Mouse (Mus musculus): ENCODE data around the gene Stim2. TPM values are rescaled to one million over a fixed set of nuclear protein-coding genes. Genes with fewer than 3 reads are reported as not detected.
A peak's percentile ranks its signal among the peaks of the same experiment; 100 is the strongest.

The Stim2 gene
- total RNA-seq (2022), result 100 to 1,000 TPM; 129 to 184 (median 146) TPM

DNA sequence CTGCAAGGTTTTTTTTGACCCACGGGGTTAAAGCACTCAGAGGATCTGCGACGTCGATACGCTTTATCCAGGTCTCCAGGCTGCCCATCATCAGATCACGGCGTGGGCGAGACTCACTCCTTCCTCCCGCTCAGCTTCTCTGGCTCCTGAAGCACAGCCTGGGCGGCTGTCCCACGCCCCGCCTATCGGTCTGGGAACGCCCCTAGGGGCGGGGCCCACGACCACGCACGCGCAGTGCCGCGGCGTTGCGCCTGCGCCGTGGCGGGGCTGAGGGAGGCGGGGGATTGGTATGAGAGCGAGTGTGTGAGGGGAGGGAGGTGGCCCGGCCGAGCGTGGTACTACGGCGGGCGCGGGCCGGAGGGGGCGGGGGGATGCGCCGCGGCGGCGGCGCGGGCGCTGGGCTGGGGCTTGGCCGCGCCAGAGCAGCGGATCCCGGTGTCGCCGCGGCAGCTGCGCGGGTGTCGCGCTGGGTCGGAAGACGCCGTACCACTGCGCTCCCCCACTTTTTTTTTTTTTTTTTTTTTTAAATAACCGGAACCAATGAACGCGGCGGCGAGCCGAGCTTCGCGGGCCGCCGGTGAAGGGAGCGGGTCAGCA is at the start of gene Stim2:
Stim2 (plus strand) TSS at position 354 of the 597 bp plus-strand sequence.
- DNase-seq (ENCODE audit: low spot score in 2 of 2), result peak; percentile 90 to 92

DNA sequence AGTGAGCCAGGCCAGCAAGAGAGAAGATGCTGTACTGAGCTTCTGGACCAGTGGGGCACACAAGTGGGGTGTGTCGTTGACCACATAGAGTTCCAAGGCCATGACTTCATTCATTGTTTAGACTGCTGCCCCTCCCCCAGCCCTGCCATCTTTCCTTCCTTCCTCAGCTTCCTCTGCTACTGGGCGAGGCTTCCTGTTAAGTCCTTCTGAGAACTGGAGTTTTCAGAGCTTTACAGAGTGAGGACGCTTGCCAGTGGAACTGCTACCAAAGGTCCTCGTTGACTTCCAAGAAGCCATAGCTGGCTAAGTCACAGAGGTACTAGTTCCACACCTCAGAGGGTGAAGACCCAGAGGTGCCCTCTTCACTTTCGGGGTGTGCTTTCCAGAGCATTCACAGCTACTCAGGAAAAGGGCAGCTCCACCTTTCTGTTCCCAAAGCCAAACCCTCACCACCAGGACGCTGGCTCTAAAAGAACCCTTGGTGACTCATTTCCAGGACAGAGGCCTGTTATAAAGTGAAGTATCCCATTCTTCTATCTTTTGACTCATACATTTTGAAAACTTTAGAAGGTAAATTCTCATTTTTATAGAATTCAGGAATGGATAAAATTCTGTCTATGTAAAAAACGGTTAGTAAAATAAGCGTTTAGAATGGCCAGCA is 49.6 kb upstream of the Stim2 start:
- DNase-seq (ENCODE audit: low spot score in 2 of 2), result no peak

DNA sequence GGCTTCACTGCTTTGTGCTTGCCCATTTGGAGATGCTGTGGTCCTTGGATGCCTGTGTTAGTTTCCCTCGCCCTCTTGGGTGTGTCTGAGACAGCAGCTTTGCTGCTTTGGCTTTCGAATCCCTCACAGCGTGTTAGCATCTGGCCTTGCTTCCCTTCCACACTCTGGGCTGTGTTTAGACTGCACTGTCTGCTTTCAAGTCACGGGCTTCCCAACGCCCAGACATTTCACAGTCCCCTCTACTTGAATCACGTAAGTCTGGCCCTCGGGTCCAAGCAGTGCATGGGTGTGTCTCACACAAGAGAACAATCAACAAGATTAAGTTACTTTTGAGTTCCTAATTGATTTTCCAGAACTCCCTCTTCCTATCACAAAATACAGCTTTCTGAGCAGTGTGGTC is 48.1 kb upstream of the Stim2 start:
- no peak for DNase-seq (ENCODE audit: low spot score in 2 of 2)

- DNase-seq (ENCODE audit: low spot score in 2 of 2), result no peak
These were observed 45.1 kb upstream of the Stim2 start for GRCm38 (mm10) chr5:53953216-53953615.

GRCm38 (mm10) chr5:53953797-53954196 is 44.5 kb upstream of the Stim2 start:
- no peak for DNase-seq (ENCODE audit: low spot score in 2 of 2)

GRCm38 (mm10) chr5:53955966-53956365 is 42.3 kb upstream of the Stim2 start:
- no peak for DNase-seq (ENCODE audit: low spot score in 2 of 2)

DNA sequence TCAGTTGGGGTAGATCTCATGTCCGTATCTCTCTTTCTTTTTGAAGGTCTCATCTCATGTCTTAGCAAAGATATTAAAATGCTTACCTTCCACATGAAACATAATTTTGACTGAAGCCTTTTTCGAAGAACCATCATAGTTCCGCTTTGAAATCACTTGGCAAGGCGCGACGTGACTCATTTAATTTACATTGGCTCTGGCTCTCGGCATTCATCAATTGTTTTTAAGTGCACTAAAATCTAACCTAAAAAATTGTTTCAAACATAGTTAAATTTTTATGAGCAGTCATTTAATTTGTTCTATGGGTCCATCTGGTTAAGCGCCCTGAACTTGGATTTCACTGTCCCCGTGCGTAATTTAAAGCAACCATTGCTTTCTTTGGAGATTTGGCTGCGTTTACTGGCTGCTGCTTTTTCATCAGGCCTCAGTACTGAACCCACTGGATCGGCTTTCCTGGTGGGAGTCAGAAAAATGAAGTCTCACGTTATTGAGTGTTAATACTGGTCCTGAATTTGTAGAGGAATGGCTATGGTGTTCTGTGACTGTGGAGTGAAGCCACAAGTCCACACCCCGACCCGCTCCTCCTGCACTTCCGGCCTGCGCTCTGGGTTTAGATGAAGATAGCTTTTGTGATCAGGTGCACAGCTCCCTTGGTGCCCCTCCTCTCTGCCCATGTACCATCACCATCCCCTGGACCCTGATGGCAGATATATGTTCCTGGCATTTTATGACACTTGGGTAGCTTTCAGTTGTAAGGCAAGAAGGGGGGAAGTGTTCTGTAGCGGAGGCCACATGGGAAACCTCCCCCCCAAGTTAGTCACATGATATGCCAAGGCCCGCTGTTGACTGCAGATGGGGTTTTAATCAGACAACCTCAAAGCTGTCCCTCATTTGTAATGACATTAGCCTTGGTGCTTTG is 41.6 kb upstream of the Stim2 start:
- DNase-seq (ENCODE audit: low spot score in 2 of 2), result no peak

- no peak for DNase-seq (ENCODE audit: low spot score in 2 of 2)
These were observed 41.0 kb upstream of the Stim2 start for GRCm38 (mm10) chr5:53957348-53957747.

DNA sequence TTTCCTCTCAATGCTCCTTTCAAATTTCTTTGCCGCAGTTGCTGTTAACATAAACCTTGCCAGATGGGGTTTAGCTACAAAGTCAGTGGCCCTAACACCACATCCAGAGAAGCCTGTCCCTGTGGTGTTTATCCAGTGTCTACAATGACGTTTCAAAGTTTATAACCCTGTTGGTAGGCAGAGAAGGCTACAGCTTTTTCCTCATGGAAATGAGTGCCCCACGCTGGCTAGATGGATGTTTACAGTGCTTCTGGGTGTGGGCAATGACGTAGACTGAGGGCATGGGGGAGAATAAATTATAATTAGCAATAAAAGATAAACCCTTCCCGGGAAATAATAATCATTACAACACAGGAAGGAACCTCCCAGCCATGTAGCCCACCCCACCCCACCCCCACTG is 37.1 kb upstream of the Stim2 start:
- no peak for DNase-seq (ENCODE audit: low spot score in 2 of 2)

- no peak for DNase-seq (ENCODE audit: low spot score in 2 of 2)
These were observed 36.3 kb upstream of the Stim2 start for GRCm38 (mm10) chr5:53961830-53962515.

DNA sequence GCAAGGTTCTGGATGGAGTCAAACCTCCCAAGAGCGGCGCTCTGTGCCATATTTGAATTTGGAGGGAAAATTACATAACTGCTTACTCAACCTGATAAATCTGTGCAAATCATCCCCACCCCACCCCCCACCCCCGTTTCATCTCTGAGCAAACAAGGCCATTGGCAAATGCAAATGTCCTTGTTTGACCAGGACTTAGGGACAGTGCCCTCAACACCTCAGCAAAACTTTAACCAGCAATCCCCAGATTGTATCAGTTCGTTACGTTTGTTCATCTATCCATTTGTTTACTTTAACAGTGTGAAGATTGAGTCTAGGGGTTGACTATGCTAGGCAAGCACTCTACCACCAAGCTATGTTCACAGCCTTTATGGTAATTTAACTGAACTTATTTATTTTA is 32.6 kb upstream of the Stim2 start:
- no peak for DNase-seq (ENCODE audit: low spot score in 2 of 2)

GRCm38 (mm10) chr5:53967560-53967959 is 30.7 kb upstream of the Stim2 start:
- no peak for DNase-seq (ENCODE audit: low spot score in 2 of 2)

DNA sequence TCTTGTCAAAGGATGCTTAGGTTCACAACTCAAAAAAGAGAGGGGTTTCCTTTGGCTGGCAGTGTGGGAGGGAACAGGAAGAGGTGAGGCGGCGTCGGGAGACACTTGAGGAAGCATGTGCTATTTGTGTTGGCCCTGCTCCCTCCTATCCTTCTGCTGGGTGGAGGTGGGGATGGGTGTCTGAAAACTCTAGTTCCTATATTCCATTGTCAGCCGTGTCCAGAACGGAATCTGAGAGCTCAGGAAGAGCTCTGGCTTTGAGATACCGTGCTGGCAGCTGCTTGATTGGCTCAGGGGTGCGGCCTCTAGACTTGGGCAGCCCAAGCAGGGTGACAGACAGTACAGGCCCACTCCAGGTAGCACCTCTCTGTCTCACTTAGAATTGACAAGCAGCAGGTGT is 28.1 kb upstream of the Stim2 start:
- DNase-seq (ENCODE audit: low spot score in 2 of 2), result no peak

DNA sequence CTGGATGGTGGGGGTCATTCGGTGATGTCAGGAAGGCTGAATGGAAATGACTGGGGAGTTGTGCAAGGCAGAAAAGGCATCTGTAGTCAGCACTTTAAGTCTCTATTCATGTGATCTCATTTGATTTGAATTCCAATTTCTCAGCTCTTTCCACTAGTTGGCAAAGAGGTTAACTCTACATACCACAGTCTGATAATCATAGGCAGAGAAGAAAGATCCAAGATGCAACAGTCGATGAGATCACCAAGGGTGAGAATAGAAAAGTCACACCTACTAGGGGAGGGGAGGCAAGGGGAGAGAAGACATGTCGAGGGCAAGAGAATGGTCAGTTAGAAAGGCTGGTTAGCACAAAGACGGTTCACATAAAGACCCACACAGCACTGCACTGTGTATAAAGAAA is 27.1 kb upstream of the Stim2 start:
- DNase-seq (ENCODE audit: low spot score in 2 of 2), result no peak

DNA sequence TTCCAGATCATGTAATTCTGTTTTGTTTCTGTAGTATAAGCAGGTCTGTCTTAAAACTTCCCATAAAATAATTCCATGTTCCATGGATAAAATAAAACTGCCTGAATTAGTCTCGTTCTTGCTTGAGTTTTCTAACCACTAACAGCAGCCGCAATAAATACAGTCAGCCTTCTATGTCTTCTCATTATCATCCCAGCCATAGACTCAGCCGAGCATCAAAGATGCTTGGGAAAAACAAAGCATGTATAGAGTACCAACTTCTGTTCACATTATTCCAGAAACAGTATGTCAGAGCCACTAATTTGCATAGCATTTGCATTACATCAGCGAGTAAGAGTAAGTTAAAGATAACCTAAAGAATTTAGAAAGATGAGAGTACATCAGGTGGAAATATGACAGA is 25.4 kb upstream of the Stim2 start:
- no peak for DNase-seq (ENCODE audit: low spot score in 2 of 2)

DNA sequence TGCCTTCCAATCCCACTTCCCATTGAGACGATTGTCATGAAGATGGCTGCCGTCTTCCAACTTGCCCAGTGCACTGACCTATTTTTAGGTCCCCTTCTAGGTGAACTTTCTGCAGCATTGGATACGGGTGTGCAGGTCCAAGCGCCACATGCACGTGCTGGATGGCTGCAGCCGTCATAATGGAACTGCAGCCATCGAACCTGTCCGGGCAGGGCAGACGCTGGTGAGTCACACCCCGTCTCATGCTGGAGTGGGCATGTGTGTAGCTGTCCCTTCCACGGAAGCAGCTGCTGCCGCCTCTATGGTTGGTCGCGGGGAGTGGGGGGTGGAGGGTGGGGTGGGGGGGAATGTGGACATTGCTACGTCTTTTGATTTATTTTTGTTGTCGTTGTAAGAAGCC is 21.8 kb upstream of the Stim2 start:
- no peak for DNase-seq (ENCODE audit: low spot score in 2 of 2)

- DNase-seq (ENCODE audit: low spot score in 2 of 2), result no peak
These were observed 21.2 kb upstream of the Stim2 start for GRCm38 (mm10) chr5:53977060-53977459.

- no peak for DNase-seq (ENCODE audit: low spot score in 2 of 2)
These were observed 14.9 kb upstream of the Stim2 start for GRCm38 (mm10) chr5:53983358-53983757.

DNA sequence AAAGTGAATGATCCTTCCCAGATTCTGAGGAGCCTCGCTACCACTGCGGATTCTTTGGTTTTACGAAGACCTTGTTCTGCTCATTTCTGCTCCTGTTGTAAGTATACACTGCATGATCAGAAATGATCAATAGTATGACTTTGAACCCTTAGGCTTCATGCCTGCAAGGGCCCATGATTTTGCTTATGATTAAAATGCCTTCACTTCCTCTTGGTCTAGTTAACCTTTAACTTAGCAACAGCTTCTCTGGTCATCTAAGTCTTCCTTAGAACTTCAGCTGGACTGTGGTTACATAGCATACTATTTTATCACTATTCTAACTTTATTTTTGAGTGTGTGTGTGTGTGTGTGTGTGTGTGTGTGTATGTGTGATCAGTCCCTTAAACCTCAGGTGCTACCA is 12.7 kb upstream of the Stim2 start:
- DNase-seq (ENCODE audit: low spot score in 2 of 2), result no peak

DNA sequence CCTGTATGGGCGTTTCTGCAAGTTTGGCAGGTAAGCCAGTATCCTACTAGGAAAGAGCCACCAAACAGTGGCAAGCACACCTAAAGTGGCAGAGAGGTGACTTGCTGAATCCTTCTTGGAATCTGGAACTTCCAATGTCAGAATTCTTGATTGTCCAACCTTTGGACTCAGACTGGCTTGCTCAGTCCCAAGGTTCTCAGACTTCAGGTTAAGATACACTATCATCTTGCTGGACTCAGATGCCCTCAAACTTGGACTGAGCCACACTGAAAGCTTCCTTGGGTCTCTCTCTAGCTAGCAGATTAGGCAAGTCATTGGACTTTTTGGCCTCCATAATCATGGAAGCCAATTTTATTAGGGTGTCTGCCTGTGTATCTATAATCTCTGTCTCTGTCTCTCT is 10.8 kb upstream of the Stim2 start:
- no peak for DNase-seq (ENCODE audit: low spot score in 2 of 2)

- DNase-seq (ENCODE audit: low spot score in 2 of 2), result no peak
These were observed 10.2 kb upstream of the Stim2 start for GRCm38 (mm10) chr5:53988053-53988452.

DNA sequence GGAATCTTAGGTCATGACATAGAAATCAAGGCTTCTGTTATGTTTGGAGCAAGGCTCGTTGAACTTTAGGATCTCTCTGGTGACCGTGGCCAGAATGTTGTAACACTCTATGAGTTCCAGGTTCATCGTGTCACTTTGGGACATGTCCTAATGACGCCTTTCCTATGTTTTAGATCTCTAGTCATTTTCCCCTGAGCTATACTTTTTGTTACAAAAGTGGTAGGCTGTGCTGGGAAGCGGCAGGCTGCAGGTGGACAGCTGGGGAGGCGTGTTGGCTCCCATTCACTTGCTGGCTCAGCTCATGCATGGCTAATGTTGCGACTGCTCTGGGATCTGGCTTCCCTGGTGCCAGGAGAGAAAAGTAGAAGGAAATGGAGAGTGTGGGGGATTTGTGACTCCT is 5.7 kb upstream of the Stim2 start:
- DNase-seq (ENCODE audit: low spot score in 2 of 2), result peak; percentile 69 to 71

All from layer of hippocampus, adult 8-10 months (tissue).